Mouse (Mus musculus): Measurements from ENCODE around the gene Srgap3.

DNA sequence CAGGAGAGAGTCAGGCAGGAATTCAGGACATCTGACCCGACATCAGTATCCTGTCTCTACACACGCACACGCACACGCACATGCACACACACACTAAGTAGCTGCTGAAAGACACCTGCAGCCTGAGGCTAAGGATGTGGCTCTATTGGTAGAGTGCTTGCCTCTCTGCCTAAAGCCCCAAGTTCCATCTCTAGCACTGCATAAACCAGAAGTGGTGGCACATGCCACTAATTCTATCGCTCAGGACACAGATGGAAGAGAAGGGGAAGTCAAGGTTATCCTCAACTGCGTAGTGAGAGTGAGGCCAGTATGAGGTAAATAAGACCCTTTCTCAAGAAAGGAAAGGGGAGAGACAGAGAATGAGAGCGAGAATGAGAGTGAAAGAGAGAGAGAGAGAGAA lies 6.8 kb upstream of the Srgap3 start:
- no peak for TF ChIP-seq CTCF (IDR thresholded peaks at IDR 0.05; ENCODE audit: insufficient read depth, low read depth, low read length)
- TF ChIP-seq POLR2A (IDR thresholded peaks at IDR 0.05; ENCODE audit: insufficient read depth, low read depth, low read length): no peak
